Mouse (Mus musculus): ENCODE measurements around the gene Selenoh. TPM values are rescaled to one million over a fixed set of nuclear protein-coding genes. Genes with fewer than 3 reads are reported as not detected.
"Not testable (repeated sequence)": the region's sequence is repeated elsewhere in the genome, so short reads cannot be mapped to it uniquely, and the experiment has no call there.

Gene Selenoh
- polyA plus RNA-seq, 1 experiment from 2014 or later: 221 TPM

- H3K27me3 ChIP-seq (replicated peaks): no peaks in the 10 kb centered on the region
- no peaks in the 10 kb centered on the region for H3K4me1 ChIP-seq
- no peak overlapping the region for H3K9ac ChIP-seq
- no peak; the same call in 1 of the 2 replicates for ATAC-seq (ENCODE audit: insufficient read depth, low FRiP score, low read depth)
- H3K4me3 ChIP-seq (replicated peaks): no peak overlapping the region
- H3K4me2 ChIP-seq: no peak overlapping the region
- H3K36me3 ChIP-seq: peaks cover 30% of the 10 kb centered on the region
- 71% methylated on average over 5 of the region's 5 CpGs for WGBS
- H3K9me3 ChIP-seq: no peaks in the 10 kb centered on the region
- no peak overlapping the region for H3K27ac ChIP-seq
Observed at GRCm38 (mm10) chr2:84695007-84695695, 24.6 kb upstream of the Selenoh start.

GRCm38 (mm10) chr2:84690050-84690449, 19.5 kb upstream of the Selenoh start:
- Histone ChIP-seq H3K4me2 (no peak overlapping the region), H3K4me3 (replicated peaks) (no peak overlapping the region), H3K4me1 (no peaks in the 10 kb centered on the region), H3K9ac (no peak overlapping the region), H3K27me3 (replicated peaks) (no peaks in the 10 kb centered on the region), H3K27ac (no peak overlapping the region), H3K36me3 (peaks cover 65% of the 10 kb centered on the region), H3K9me3 (no peaks in the 10 kb centered on the region)
- no peak for ATAC-seq (ENCODE audit: insufficient read depth, low FRiP score, low read depth)
- 93% methylated on average over 12 of the region's 12 CpGs for WGBS

GRCm38 (mm10) chr2:84688080-84688844, 17.7 kb upstream of the Selenoh start:
- Histone ChIP-seq H3K4me3 (replicated peaks) (no peak overlapping the region), H3K27ac (no peak overlapping the region), H3K9ac (no peak overlapping the region), H3K4me2 (no peak overlapping the region), H3K36me3 (peaks cover 63% of the 10 kb centered on the region), H3K9me3 (no peaks in the 10 kb centered on the region), H3K4me1 (no peaks in the 10 kb centered on the region), H3K27me3 (replicated peaks) (no peaks in the 10 kb centered on the region)
- 81% methylated on average over 2 of the region's 2 CpGs for WGBS
- no peak for ATAC-seq (ENCODE audit: insufficient read depth, low FRiP score, low read depth)

- ATAC-seq (ENCODE audit: insufficient read depth, low FRiP score, low read depth): no peak
- WGBS: 63% methylated on average over 6 of the region's 6 CpGs
- H3K4me3 ChIP-seq (replicated peaks): no peak overlapping the region
- H3K27ac ChIP-seq: no peak overlapping the region
- no peak overlapping the region for H3K9ac ChIP-seq
- peaks cover 31% of the 10 kb centered on the region; the same call in 1 of the 2 replicates for H3K36me3 ChIP-seq
- no peak overlapping the region for H3K4me2 ChIP-seq
- no peaks in the 10 kb centered on the region for H3K4me1 ChIP-seq
- no peaks in the 10 kb centered on the region for H3K27me3 ChIP-seq (replicated peaks)
- no peaks in the 10 kb centered on the region for H3K9me3 ChIP-seq
Observed at GRCm38 (mm10) chr2:84682605-84683183, 12.1 kb upstream of the Selenoh start.

GRCm38 (mm10) chr2:84679016-84679415, 8.4 kb upstream of the Selenoh start, which contains the start of gene Tmx2:
Tmx2 (minus strand) TSS chr2:84679140.
- WGBS: 14% methylated on average over 8 of the region's 8 CpGs
- Histone ChIP-seq H3K27ac (peak within 1 kb of the TSS; percentile 80), H3K4me2 (peak within 1 kb of the TSS; percentile 66), H3K36me3 (peaks cover 11% of the 10 kb centered on the region; the same call in 1 of the 2 replicates), H3K4me1 (0 out of 2 replicates have a peak, but pooled peaks cover 5% of the 10 kb centered on the region), H3K4me3 (replicated peaks) (peak within 1 kb of the TSS; percentile 83), H3K9me3 (no peaks in the 10 kb centered on the region), H3K27me3 (replicated peaks) (no peaks in the 10 kb centered on the region), H3K9ac (peak within 1 kb of the TSS; percentile 89)
- no peak for ATAC-seq (ENCODE audit: insufficient read depth, low FRiP score, low read depth)

- H3K4me3 ChIP-seq (replicated peaks): peak within 1 kb of the TSS; percentile 83
- ATAC-seq (ENCODE audit: insufficient read depth, low FRiP score, low read depth): peak; percentile 99
- H3K27ac ChIP-seq: peak within 1 kb of the TSS; percentile 80
- H3K27me3 ChIP-seq (replicated peaks): no peaks in the 10 kb centered on the region
- H3K9me3 ChIP-seq: no peaks in the 10 kb centered on the region
- peak within 1 kb of the TSS; percentile 89 for H3K9ac ChIP-seq
- H3K4me1 ChIP-seq: 0 out of 2 replicates have a peak, but pooled peaks cover 5% of the 10 kb centered on the region
- peak within 1 kb of the TSS; percentile 79 for H3K4me2 ChIP-seq
- WGBS: under 1% methylated on average over 44 of the region's 44 CpGs
- peaks cover 11% of the 10 kb centered on the region; the same call in 1 of the 2 replicates for H3K36me3 ChIP-seq
Observed at GRCm38 (mm10) chr2:84677968-84678880, 7.7 kb upstream of the Selenoh start, which contains the start of the genes Gm28635 and Med19. Gm28635 (minus strand) TSS chr2:84678041. Med19 (plus strand) TSS chr2:84678402.

GRCm38 (mm10) chr2:84677270-84677967, 6.8 kb upstream of the Selenoh start:
- Histone ChIP-seq H3K4me2 (peak overlapping the region; percentile 79), H3K4me1 (0 out of 2 replicates have a peak, but pooled peaks cover 5% of the 10 kb centered on the region), H3K36me3 (peaks cover 13% of the 10 kb centered on the region; the same call in 1 of the 2 replicates), H3K9me3 (no peaks in the 10 kb centered on the region), H3K4me3 (replicated peaks) (peak overlapping the region; percentile 83), H3K27me3 (replicated peaks) (no peaks in the 10 kb centered on the region), H3K9ac (peak overlapping the region; percentile 76), H3K27ac (peak overlapping the region; percentile 73)
- WGBS: 7% methylated on average over 22 of the region's 22 CpGs
- ATAC-seq (ENCODE audit: insufficient read depth, low FRiP score, low read depth): peak; percentile 27

GRCm38 (mm10) chr2:84671535-84671934, 965 bp upstream of the Selenoh start:
- H3K4me3 ChIP-seq (replicated peaks); H3K27me3 ChIP-seq (replicated peaks); ATAC-seq (ENCODE audit: insufficient read depth, low FRiP score, low read depth); H3K27ac ChIP-seq; H3K9me3 ChIP-seq; H3K4me1 ChIP-seq; H3K4me2 ChIP-seq; H3K9ac ChIP-seq: not testable (repeated sequence)
- 60% methylated on average over 4 of the region's 5 CpGs for WGBS
- peaks cover 14% of the 10 kb centered on the region for H3K36me3 ChIP-seq

GRCm38 (mm10) chr2:84669828-84670568, 572 bp downstream of the Selenoh start:
- peak overlapping the region; percentile 71 for H3K4me2 ChIP-seq
- no peaks in the 10 kb centered on the region for H3K9me3 ChIP-seq
- WGBS: 3% methylated on average over 39 of the region's 39 CpGs
- H3K27me3 ChIP-seq (replicated peaks): no peaks in the 10 kb centered on the region
- peak; percentile 73 for ATAC-seq (ENCODE audit: insufficient read depth, low FRiP score, low read depth)
- 0 out of 2 replicates have a peak, but pooled peaks cover 4% of the 10 kb centered on the region for H3K4me1 ChIP-seq
- peak overlapping the region; percentile 91 for H3K4me3 ChIP-seq (replicated peaks)
- H3K27ac ChIP-seq: peak overlapping the region; percentile 91
- peaks cover 11% of the 10 kb centered on the region for H3K36me3 ChIP-seq
- H3K9ac ChIP-seq: peak overlapping the region; percentile 86

- no peaks in the 10 kb centered on the region for H3K9me3 ChIP-seq
- WGBS: 54% methylated on average over 12 of the region's 12 CpGs
- 0 out of 2 replicates have a peak, but pooled peaks cover 3% of the 10 kb centered on the region for H3K4me1 ChIP-seq
- no peak overlapping the region for H3K4me2 ChIP-seq
- peaks cover 4% of the 10 kb centered on the region; the same call in 1 of the 2 replicates for H3K36me3 ChIP-seq
- no peak for ATAC-seq (ENCODE audit: insufficient read depth, low FRiP score, low read depth)
- H3K27me3 ChIP-seq (replicated peaks): no peaks in the 10 kb centered on the region
- peak overlapping the region; percentile 40; the same call in 1 of the 2 replicates for H3K27ac ChIP-seq
- no peak overlapping the region for H3K4me3 ChIP-seq (replicated peaks)
- H3K9ac ChIP-seq: no peak overlapping the region
Observed at GRCm38 (mm10) chr2:84666081-84666480, 4.5 kb downstream of the Selenoh start.
